Mouse (Mus musculus) embryonic fibroblast, embryonic 13.5 days (primary cell): ENCODE data around the gene Izumo1r.

ENCODE experiments used
- CTCF ChIP-seq: IDR thresholded peaks from 2 replicates; pipeline ENCODE4 v1.5.1; 2011; ENCODE audit warnings: mild to moderate bottlenecking, control low read depth, low read length, moderate library complexity, borderline replicate concordance; ENCODE audit not compliant: insufficient read depth
- POLR2A ChIP-seq: IDR thresholded peaks from 2 replicates; pipeline ENCODE4 v1.6.1; 2011; ENCODE audit warnings: low read depth, mild to moderate bottlenecking, control low read depth, low read length, moderate library complexity

- TF ChIP-seq CTCF (no peak), POLR2A (no peak)
These were observed 42.2 kb upstream of the Izumo1r start for GRCm38 (mm10) chr9:14945919-14946318.
